12 mouse cellular contexts compared by ENCODE assay signal in genomic region chr13:112159430-112160172, GRCm38 (mm10).
DNase-seq lines count a peak whose midpoint lies in the region; ATAC-seq lines count a peak whose summit lies in the region.
"Had no signal": no experiment of that assay in that cellular context is flagged by ENCODE, and none has a peak within 500 bp of the region (broad histone marks: within the 10 kb centered on the region; RNA-seq: fewer than 3 reads in every experiment).

No protein-coding gene starts in this region.

- H3K36me3 ChIP-seq in heart, embryonic 12.5 days = no peaks in the 10 kb centered on the region
- H3K36me3 ChIP-seq in midbrain, embryonic 10.5 days = no peaks in the 10 kb centered on the region
- no peaks in the 10 kb centered on the region for H3K36me3 ChIP-seq in midbrain, embryonic 16.5 days (ENCODE audit: control insufficient read depth, insufficient read depth, low read length)
- H3K36me3 ChIP-seq in intestine, embryonic 15.5 days = no peaks in the 10 kb centered on the region
- no peaks in the 10 kb centered on the region for H3K36me3 ChIP-seq in stomach, embryonic 15.5 days

- no peaks in the 10 kb centered on the region for H3K9me3 ChIP-seq in heart, embryonic 12.5 days (replicated peaks)
- H3K9me3 ChIP-seq in midbrain, embryonic 10.5 days (replicated peaks) = no peaks in the 10 kb centered on the region
- no peaks in the 10 kb centered on the region; the same call in 1 of the 2 replicates for H3K9me3 ChIP-seq in midbrain, embryonic 16.5 days (replicated peaks; ENCODE audit: control insufficient read depth, low read length, poor library complexity, severe bottlenecking)
- H3K9me3 ChIP-seq in intestine, embryonic 15.5 days = no peaks in the 10 kb centered on the region
- H3K9me3 ChIP-seq in stomach, embryonic 15.5 days = no peaks in the 10 kb centered on the region

- peak overlapping the region; percentile 42 for H3K27ac ChIP-seq in heart, embryonic 12.5 days (ENCODE audit: poor library complexity, severe bottlenecking)
- H3K27ac ChIP-seq in midbrain, embryonic 10.5 days (replicated peaks) = peak overlapping the region; percentile 71
- no peak overlapping the region for H3K27ac ChIP-seq in midbrain, embryonic 16.5 days (ENCODE audit: low read length)
- H3K27ac ChIP-seq in intestine, embryonic 15.5 days = no peak overlapping the region
- peak overlapping the region; percentile 67; the same call in 1 of the 2 replicates for H3K27ac ChIP-seq in stomach, embryonic 15.5 days

- no peaks in the 10 kb centered on the region for H3K27me3 ChIP-seq in heart, embryonic 12.5 days (replicated peaks)
- no peaks in the 10 kb centered on the region for H3K27me3 ChIP-seq in midbrain, embryonic 10.5 days (ENCODE audit: low read depth, poor library complexity, severe bottlenecking)
- H3K27me3 ChIP-seq in midbrain, embryonic 16.5 days (ENCODE audit: control insufficient read depth, insufficient read depth, low read depth, low read length) = no peaks in the 10 kb centered on the region
- H3K27me3 ChIP-seq in intestine, embryonic 15.5 days (replicated peaks) = no peaks in the 10 kb centered on the region
- no peaks in the 10 kb centered on the region for H3K27me3 ChIP-seq in stomach, embryonic 15.5 days (replicated peaks)
- H3K27me3 ChIP-seq: CH12.LX, Patski had no signal

- no peak overlapping the region for H3K4me2 ChIP-seq in heart, embryonic 12.5 days
- no peak overlapping the region for H3K4me2 ChIP-seq in midbrain, embryonic 16.5 days (ENCODE audit: low read length)
- H3K4me2 ChIP-seq in intestine, embryonic 15.5 days (replicated peaks) = no peak overlapping the region
- no peak overlapping the region for H3K4me2 ChIP-seq in stomach, embryonic 15.5 days

- no peak overlapping the region for H3K9ac ChIP-seq in heart, embryonic 12.5 days
- H3K9ac ChIP-seq in midbrain, embryonic 16.5 days (ENCODE audit: low read depth, low read length) = no peak overlapping the region
- no peak overlapping the region for H3K9ac ChIP-seq in intestine, embryonic 15.5 days
- no peak overlapping the region for H3K9ac ChIP-seq in stomach, embryonic 15.5 days
- H3K9ac ChIP-seq: liver, postnatal 0 days had no signal

- no peak for DNase-seq in heart, postnatal 4 days
- no peak for DNase-seq in midbrain, embryonic 10.5 days (ENCODE audit: low spot score)
- DNase-seq in kidney, postnatal 10 days = no peak
- DNase-seq: adrenal gland, adult 8-10 months; kidney, adult 2 months; liver, postnatal 0 days had no signal

- H3K4me1 ChIP-seq in heart, embryonic 12.5 days (replicated peaks) = peaks cover 24% of the 10 kb centered on the region
- peaks cover 18% of the 10 kb centered on the region for H3K4me1 ChIP-seq in midbrain, embryonic 10.5 days
- H3K4me1 ChIP-seq in midbrain, embryonic 16.5 days (ENCODE audit: control insufficient read depth, insufficient read depth, low read length) = peaks cover 7% of the 10 kb centered on the region
- H3K4me1 ChIP-seq in intestine, embryonic 15.5 days (replicated peaks) = 0 out of 2 replicates have a peak, but pooled peaks cover 4% of the 10 kb centered on the region
- no peaks in the 10 kb centered on the region for H3K4me1 ChIP-seq in stomach, embryonic 15.5 days

- no peak overlapping the region for H3K4me3 ChIP-seq in heart, embryonic 12.5 days
- H3K4me3 ChIP-seq in midbrain, embryonic 10.5 days = no peak overlapping the region
- H3K4me3 ChIP-seq in midbrain, embryonic 16.5 days (ENCODE audit: low read depth, low read length) = no peak overlapping the region
- H3K4me3 ChIP-seq in intestine, embryonic 15.5 days (replicated peaks) = no peak overlapping the region
- H3K4me3 ChIP-seq in stomach, embryonic 15.5 days (replicated peaks) = no peak overlapping the region

- peak; percentile 53; the same call in 1 of the 2 replicates for ATAC-seq in heart, embryonic 12.5 days (ENCODE audit: insufficient number of reproducible peaks, low FRiP score)
- no peak; the same call in none of the 2 replicates for ATAC-seq in midbrain, embryonic 16.5 days
- ATAC-seq in intestine, embryonic 15.5 days = peak; percentile 31; the same call in 1 of the 2 replicates
- no peak for ATAC-seq in stomach, embryonic 15.5 days (ENCODE audit: insufficient read depth, low FRiP score, low read depth)
- ATAC-seq: liver, postnatal 0 days; Patski had no signal

- WGBS in heart, embryonic 12.5 days = 37% methylated on average over 9 of the region's 9 CpGs
- 82% methylated on average over 9 of the region's 9 CpGs for WGBS in midbrain, embryonic 10.5 days
- WGBS in midbrain, embryonic 16.5 days = 62% methylated on average over 9 of the region's 9 CpGs
- WGBS in intestine, embryonic 15.5 days = 74% methylated on average over 9 of the region's 9 CpGs
- 80% methylated on average over 9 of the region's 9 CpGs for WGBS in stomach, embryonic 15.5 days

Comparison
In these comparisons a context has a peak if more than half of its experiments do, and no peak if none do; other contexts are left out.
1. H3K27ac ChIP-seq: peak in heart, embryonic 12.5 days (single experiment), midbrain, embryonic 10.5 days (single experiment) and stomach, embryonic 15.5 days (single experiment); none in midbrain, embryonic 16.5 days (single experiment) and intestine, embryonic 15.5 days (single experiment).
2. ATAC-seq: peak in heart, embryonic 12.5 days (single experiment) and intestine, embryonic 15.5 days (single experiment); none in midbrain, embryonic 16.5 days (single experiment) and stomach, embryonic 15.5 days (single experiment).